Mouse (Mus musculus) cerebral cortex, adult 2 months (tissue): ENCODE data around the gene Uqcr10.

Experiments used
- WGBS: fragments of 180-500 bp; shearing (Covaris S2); methylation state at CpG from one replicate; pipeline ENCODE4 v1.1.7; 2018; 5-methylcytosine and 5-hydroxymethylcytosine counted together

Uqcr10 gene

GRCm38 (mm10) chr11:4675126-4675562, 29.0 kb downstream of the Uqcr10 start:
- WGBS, result 90% methylated on average over 6 of the region's 6 CpGs

GRCm38 (mm10) chr11:4674593-4674992, 29.5 kb downstream of the Uqcr10 start:
- whole genome bisulfite sequencing, result 88% methylated on average over 1 of the region's 1 CpGs

- 89% methylated on average over 4 of the region's 4 CpGs for WGBS
Measured at GRCm38 (mm10) chr11:4671736-4672135, 32.4 kb downstream of the Uqcr10 start.

GRCm38 (mm10) chr11:4662496-4662878, 41.7 kb downstream of the Uqcr10 start:
- 65% methylated on average over 11 of the region's 11 CpGs for WGBS

- WGBS, result 41% methylated on average over 10 of the region's 10 CpGs
Measured at GRCm38 (mm10) chr11:4661871-4662495, 42.2 kb downstream of the Uqcr10 start.

GRCm38 (mm10) chr11:4661324-4661723, 42.8 kb downstream of the Uqcr10 start:
- 49% methylated on average over 4 of the region's 4 CpGs for WGBS

GRCm38 (mm10) chr11:4660309-4661025, 43.7 kb downstream of the Uqcr10 start:
- 59% methylated on average over 7 of the region's 7 CpGs for WGBS

GRCm38 (mm10) chr11:4659818-4660217, 44.3 kb downstream of the Uqcr10 start:
- WGBS, result 81% methylated on average over 1 of the region's 1 CpGs
